Mouse (Mus musculus) R1 (cell line): ENCODE data around the gene Elf2.
"Not testable (repeated sequence)": the region's sequence is repeated elsewhere in the genome, so short reads cannot be mapped to it uniquely, and the experiment has no call there.

Experiments
- DNase-seq: peaks from one replicate; pipeline ENCODE4 v3.0.0-alpha.2; 2018; ENCODE audit warnings: low read depth, low spot score

The Elf2 gene

GRCm38 (mm10) chr3:51218385-51218784 lies 122.1 kb downstream of the Elf2 start:
- not testable (repeated sequence) for DNase-seq

- DNase-seq: peak; percentile 57
Observed at GRCm38 (mm10) chr3:51216351-51216750, 124.1 kb downstream of the Elf2 start.

- peak; percentile 76 for DNase-seq
Observed at GRCm38 (mm10) chr3:51215681-51216080, 124.8 kb downstream of the Elf2 start.

GRCm38 (mm10) chr3:51213111-51213510 lies 127.4 kb downstream of the Elf2 start:
- no peak for DNase-seq

GRCm38 (mm10) chr3:51210485-51210884 lies 130.0 kb downstream of the Elf2 start:
- DNase-seq: peak; percentile 92

- peak; percentile 98 for DNase-seq
Observed at GRCm38 (mm10) chr3:51209503-51210314, 130.8 kb downstream of the Elf2 start.

GRCm38 (mm10) chr3:51208633-51209032 lies 131.8 kb downstream of the Elf2 start:
- peak; percentile 95 for DNase-seq

- DNase-seq: no peak
Observed at GRCm38 (mm10) chr3:51206521-51206920, 133.9 kb downstream of the Elf2 start.

- DNase-seq: no peak
Observed at GRCm38 (mm10) chr3:51204897-51205296, 135.6 kb downstream of the Elf2 start.

GRCm38 (mm10) chr3:51204441-51204840 lies 136.0 kb downstream of the Elf2 start:
- peak; percentile 72 for DNase-seq

GRCm38 (mm10) chr3:51203906-51204305 lies 136.6 kb downstream of the Elf2 start:
- DNase-seq: no peak
